Mouse (Mus musculus): ENCODE results near the gene Cd300ld4. TPM values are rescaled to one million over a fixed set of nuclear protein-coding genes. Genes with fewer than 3 reads are reported as not detected.
"Not testable (repeated sequence)": the region's sequence is repeated elsewhere in the genome, so short reads cannot be mapped to it uniquely, and the experiment has no call there.

Cd300ld4 gene
- polyA plus RNA-seq (2011; ENCODE audit: insufficient read depth, insufficient read length, low replicate concordance, missing spikeins): 1.8 TPM in 1 of 2 replicates, not detected in the other

DNA sequence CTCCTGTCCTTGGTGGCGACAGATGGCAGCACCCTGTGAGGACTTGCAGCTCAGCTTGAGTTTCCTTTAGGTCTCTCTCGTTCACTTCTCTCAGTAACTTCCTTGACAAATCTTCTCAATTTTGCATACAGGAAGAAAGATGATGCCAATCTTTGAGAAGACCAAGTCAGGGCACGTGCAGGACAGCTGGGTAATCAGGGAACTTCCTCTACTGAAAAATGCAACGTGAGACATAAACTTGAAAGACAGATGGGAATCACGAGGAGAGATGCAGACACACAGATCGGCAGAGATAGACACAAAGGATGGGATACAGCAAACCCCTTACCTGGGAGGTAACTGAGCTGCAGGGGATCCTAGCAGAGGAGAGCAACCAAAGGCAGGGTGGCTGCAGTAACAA is at the start of gene Cd300ld4:
TSS of gene Cd300ld4 (minus strand) at position 101 of the 400 bp plus-strand sequence.
- not testable (repeated sequence) for H3K4me3 ChIP-seq (replicated peaks; ENCODE audit: control insufficient read depth, low read depth, low read length); H3K4me1 ChIP-seq (ENCODE audit: control insufficient read depth, insufficient read depth, low read length); H3K27ac ChIP-seq (ENCODE audit: control insufficient read depth, insufficient read depth, low read depth, low read length, poor library complexity)
- no CpG with 5 or more reads among the region's 6 CpGs for WGBS

DNA sequence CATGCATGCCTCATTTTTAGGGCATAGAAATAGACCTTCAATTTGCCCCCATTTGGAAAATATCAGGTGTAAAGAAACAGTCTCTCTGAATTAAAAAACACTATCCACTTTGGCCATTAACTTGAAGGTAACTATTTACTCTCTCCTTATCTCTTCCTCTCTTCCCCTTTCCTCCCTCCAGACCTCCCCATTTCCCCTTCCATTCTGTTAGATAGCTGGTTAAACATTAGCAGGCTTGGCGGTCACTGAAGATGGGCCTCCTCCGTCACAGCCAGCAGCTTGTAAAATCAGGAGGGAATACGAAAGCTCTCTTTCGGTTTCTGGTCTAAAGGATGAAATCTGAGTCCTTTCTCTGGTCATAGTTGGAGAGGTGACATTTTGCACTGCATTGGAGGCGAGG is 49.0 kb upstream of the Cd300ld4 start:
- no peak for TF ChIP-seq CTCF (IDR thresholded peaks at IDR 0.05; ENCODE audit: control insufficient read depth, insufficient read depth, low read length)
- no peak for TF ChIP-seq POLR2A (IDR thresholded peaks at IDR 0.05; ENCODE audit: borderline replicate concordance, control insufficient read depth, low read depth, low read length)
- H3K27ac ChIP-seq (ENCODE audit: control insufficient read depth, insufficient read depth, low read depth, low read length, poor library complexity): no peak overlapping the region
- peaks cover 1% of the 10 kb centered on the region; the same call in 1 of the 2 replicates for H3K4me1 ChIP-seq (ENCODE audit: control insufficient read depth, insufficient read depth, low read length)
- 69% methylated on average over 5 of the region's 5 CpGs for WGBS
- no peak overlapping the region for H3K4me3 ChIP-seq (replicated peaks; ENCODE audit: control insufficient read depth, low read depth, low read length)

DNA sequence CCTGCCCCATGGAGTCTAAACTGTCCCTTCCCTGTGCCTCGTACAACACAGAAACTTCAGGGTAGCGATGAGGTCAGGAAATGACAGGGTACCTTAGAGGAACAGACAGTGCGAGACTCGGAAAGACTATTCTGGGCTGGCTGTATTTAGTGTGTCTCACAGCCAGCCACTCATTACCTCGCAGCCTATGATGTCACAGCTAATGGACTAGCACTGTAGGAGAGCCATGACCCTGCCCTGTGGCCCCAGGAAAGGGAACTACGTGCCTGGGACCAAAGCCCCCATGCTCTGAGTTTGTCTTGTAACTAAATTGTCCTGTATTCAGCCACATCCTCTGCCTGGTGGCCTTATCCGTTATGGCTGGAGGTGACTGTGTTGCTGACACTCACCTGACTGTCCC is 48.6 kb upstream of the Cd300ld4 start:
- no peak overlapping the region for H3K27ac ChIP-seq (ENCODE audit: control insufficient read depth, insufficient read depth, low read depth, low read length, poor library complexity)
- no peak for TF ChIP-seq POLR2A (IDR thresholded peaks at IDR 0.05; ENCODE audit: borderline replicate concordance, control insufficient read depth, low read depth, low read length)
- no peak for TF ChIP-seq CTCF (IDR thresholded peaks at IDR 0.05; ENCODE audit: control insufficient read depth, insufficient read depth, low read length)
- no peak overlapping the region for H3K4me3 ChIP-seq (replicated peaks; ENCODE audit: control insufficient read depth, low read depth, low read length)
- peaks cover 1% of the 10 kb centered on the region; the same call in 1 of the 2 replicates for H3K4me1 ChIP-seq (ENCODE audit: control insufficient read depth, insufficient read depth, low read length)
- WGBS: 53% methylated on average over 7 of the region's 7 CpGs

GRCm38 (mm10) chr11:115073002-115073401 is 46.2 kb upstream of the Cd300ld4 start:
- Histone ChIP-seq H3K4me1 (ENCODE audit: control insufficient read depth, insufficient read depth, low read length) (no peaks in the 10 kb centered on the region), H3K27ac (ENCODE audit: control insufficient read depth, insufficient read depth, low read depth, low read length, poor library complexity) (no peak overlapping the region), H3K4me3 (replicated peaks; ENCODE audit: control insufficient read depth, low read depth, low read length) (no peak overlapping the region)
- TF ChIP-seq CTCF (IDR thresholded peaks at IDR 0.05; ENCODE audit: control insufficient read depth, insufficient read depth, low read length) (no peak), POLR2A (IDR thresholded peaks at IDR 0.05; ENCODE audit: borderline replicate concordance, control insufficient read depth, low read depth, low read length) (no peak)
- WGBS: 73% methylated on average over 5 of the region's 5 CpGs

GRCm38 (mm10) chr11:115071631-115072294 is 45.0 kb upstream of the Cd300ld4 start:
- WGBS: 6% methylated on average over 14 of the region's 14 CpGs
- Histone ChIP-seq H3K27ac (ENCODE audit: control insufficient read depth, insufficient read depth, low read depth, low read length, poor library complexity) (peak overlapping the region; percentile 6; the same call in 1 of the 2 replicates), H3K4me1 (ENCODE audit: control insufficient read depth, insufficient read depth, low read length) (no peaks in the 10 kb centered on the region), H3K4me3 (replicated peaks; ENCODE audit: control insufficient read depth, low read depth, low read length) (no peak overlapping the region)
- no peak for TF ChIP-seq CTCF (IDR thresholded peaks at IDR 0.05; ENCODE audit: control insufficient read depth, insufficient read depth, low read length)
- no peak for TF ChIP-seq POLR2A (IDR thresholded peaks at IDR 0.05; ENCODE audit: borderline replicate concordance, control insufficient read depth, low read depth, low read length)

DNA sequence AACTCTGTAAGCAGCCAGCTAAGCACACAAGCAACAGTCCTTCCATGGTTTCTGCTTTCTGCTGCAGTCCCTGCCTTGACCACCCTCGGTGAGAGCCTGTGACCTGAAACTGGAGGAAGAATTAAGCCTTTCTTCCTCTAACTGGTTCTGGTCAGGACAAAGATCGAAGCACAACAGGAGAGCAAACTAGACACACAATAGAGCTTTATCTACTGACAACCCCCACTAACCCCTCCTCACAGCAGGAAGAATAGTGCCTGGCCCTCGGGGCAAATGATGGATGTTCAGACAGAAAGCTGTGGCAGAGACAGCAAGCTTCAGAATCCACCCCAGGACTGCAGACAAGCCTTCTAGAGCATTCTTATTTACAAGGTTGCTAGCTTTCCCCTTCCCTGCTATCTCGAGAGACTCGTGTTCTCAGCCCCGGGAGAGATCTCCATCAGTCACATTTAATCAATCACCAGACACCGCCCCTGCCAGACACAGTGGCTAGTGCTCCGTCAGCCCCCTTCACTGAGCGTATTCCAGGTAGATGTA is 44.3 kb upstream of the Cd300ld4 start:
- no peak overlapping the region for H3K27ac ChIP-seq (ENCODE audit: control insufficient read depth, insufficient read depth, low read depth, low read length, poor library complexity)
- H3K4me1 ChIP-seq (ENCODE audit: control insufficient read depth, insufficient read depth, low read length): no peaks in the 10 kb centered on the region
- no peak overlapping the region for H3K4me3 ChIP-seq (replicated peaks; ENCODE audit: control insufficient read depth, low read depth, low read length)
- 31% methylated on average over 9 of the region's 9 CpGs for WGBS
- TF ChIP-seq POLR2A (IDR thresholded peaks at IDR 0.05; ENCODE audit: borderline replicate concordance, control insufficient read depth, low read depth, low read length): no peak
- TF ChIP-seq CTCF (IDR thresholded peaks at IDR 0.05; ENCODE audit: control insufficient read depth, insufficient read depth, low read length): no peak

DNA sequence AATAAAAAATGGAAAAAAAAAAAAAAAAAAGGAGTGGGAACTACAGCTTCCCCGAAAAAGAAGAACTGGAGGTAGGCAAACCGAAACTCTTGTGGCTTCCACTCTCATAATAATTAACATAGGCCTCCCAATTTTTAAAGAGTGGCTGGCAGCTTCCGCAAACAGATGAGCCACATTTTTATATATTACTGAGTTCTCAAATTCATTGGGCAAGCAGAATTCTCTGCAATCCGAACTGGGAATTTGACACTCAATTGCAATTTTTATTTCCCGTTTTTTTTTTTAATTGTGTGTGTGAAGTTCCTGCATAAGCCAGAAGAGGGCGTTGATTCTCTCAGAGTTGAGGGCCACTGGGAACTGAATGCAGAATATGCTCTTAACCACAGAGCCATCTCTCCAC is 40.0 kb upstream of the Cd300ld4 start:
- TF ChIP-seq CTCF (IDR thresholded peaks at IDR 0.05; ENCODE audit: control insufficient read depth, insufficient read depth, low read length) (no peak), POLR2A (IDR thresholded peaks at IDR 0.05; ENCODE audit: borderline replicate concordance, control insufficient read depth, low read depth, low read length) (no peak)
- H3K4me1 ChIP-seq (ENCODE audit: control insufficient read depth, insufficient read depth, low read length): peaks cover 1% of the 10 kb centered on the region
- no peak overlapping the region for H3K27ac ChIP-seq (ENCODE audit: control insufficient read depth, insufficient read depth, low read depth, low read length, poor library complexity)
- WGBS: 11% methylated on average over 6 of the region's 6 CpGs
- H3K4me3 ChIP-seq (replicated peaks; ENCODE audit: control insufficient read depth, low read depth, low read length): no peak overlapping the region

GRCm38 (mm10) chr11:115062077-115062476 is 35.3 kb upstream of the Cd300ld4 start, which contains the start of gene Cd300e:
TSS of gene Cd300e (minus strand) at chr11:115062177.
- H3K27ac ChIP-seq (ENCODE audit: control insufficient read depth, insufficient read depth, low read depth, low read length, poor library complexity): no peak within 1 kb of the TSS
- H3K4me1 ChIP-seq (ENCODE audit: control insufficient read depth, insufficient read depth, low read length): peaks cover 1% of the 10 kb centered on the region
- 2% methylated on average over 5 of the region's 5 CpGs for WGBS
- H3K4me3 ChIP-seq (replicated peaks; ENCODE audit: control insufficient read depth, low read depth, low read length): no peak within 1 kb of the TSS
- TF ChIP-seq CTCF (IDR thresholded peaks at IDR 0.05; ENCODE audit: control insufficient read depth, insufficient read depth, low read length) (no peak), POLR2A (IDR thresholded peaks at IDR 0.05; ENCODE audit: borderline replicate concordance, control insufficient read depth, low read depth, low read length) (no peak)
